Mouse (Mus musculus) thymus, adult 2 months (tissue): ENCODE results near the gene Pi4k2a. TPM values are rescaled to one million over a fixed set of nuclear protein-coding genes. Genes with fewer than 3 reads are reported as not detected.

ENCODE experiments used
- DNase-seq: peaks from one replicate; pipeline ENCODE4 v3.0.0; 2021
- H3K27ac ChIP-seq: fragments of 200-500 bp; 2 replicates; pipeline ENCODE4 v1.5.1; 2012; ENCODE audit warnings: low read length, control low read depth; ENCODE audit not compliant: control insufficient read depth, insufficient read depth
- H3K27me3 ChIP-seq: fragments of 200-500 bp; 2 replicates; pipeline ENCODE4 v1.6.1; 2012; ENCODE audit warnings: mild to moderate bottlenecking, low read length, moderate library complexity, mixed read lengths; ENCODE audit not compliant: control insufficient read depth, insufficient read depth
- H3K36me3 ChIP-seq: fragments of 200-500 bp; 2 replicates; pipeline ENCODE4 v1.6.1; 2012; ENCODE audit warnings: mild to moderate bottlenecking, low read length, moderate library complexity; ENCODE audit not compliant: control insufficient read depth, insufficient read depth
- H3K4me1 ChIP-seq: fragments of 200-500 bp; replicated peaks from 2 replicates; pipeline ENCODE4 v1.6.1; 2012; ENCODE audit warnings: low read length; ENCODE audit not compliant: control insufficient read depth, insufficient read depth
- H3K4me3 ChIP-seq: fragments of 200-500 bp; 2 replicates; pipeline ENCODE4 v1.5.1; 2012; ENCODE audit warnings: mild to moderate bottlenecking, low read length, control low read depth, moderate library complexity; ENCODE audit not compliant: control insufficient read depth, insufficient read depth
- CTCF ChIP-seq: fragments of 200-500 bp; IDR thresholded peaks from 2 replicates; pipeline ENCODE4 v1.5.1; 2012; ENCODE audit warnings: mild to moderate bottlenecking, control low read depth, low read length, moderate library complexity, borderline replicate concordance; ENCODE audit not compliant: control insufficient read depth, poor library complexity, insufficient read depth; ENCODE audit errors: extremely low read depth
- POLR2A ChIP-seq: fragments of 200-500 bp; IDR thresholded peaks from 2 replicates; pipeline ENCODE4 v1.6.1; 2012; ENCODE audit warnings: mild to moderate bottlenecking, low read length, control low read depth, moderate library complexity; ENCODE audit not compliant: control insufficient read depth, poor library complexity, insufficient read depth; ENCODE audit errors: extremely low read depth
- WGBS: fragments of 180-500 bp; shearing (Covaris S2); methylation state at CpG from one replicate; pipeline ENCODE4 v1.1.7; 2018; 5-methylcytosine and 5-hydroxymethylcytosine counted together
- polyA plus RNA-seq: library from polyadenylated mRNA; depleted of rRNA; stranded (reverse); fragments of >200 nt; gene quantifications from 2 replicates; pipeline ENCODE4 v1.2.3, GENCODE M21; 2012

Pi4k2a gene
- polyA plus RNA-seq, 1 experiment = 42.2 TPM

DNA sequence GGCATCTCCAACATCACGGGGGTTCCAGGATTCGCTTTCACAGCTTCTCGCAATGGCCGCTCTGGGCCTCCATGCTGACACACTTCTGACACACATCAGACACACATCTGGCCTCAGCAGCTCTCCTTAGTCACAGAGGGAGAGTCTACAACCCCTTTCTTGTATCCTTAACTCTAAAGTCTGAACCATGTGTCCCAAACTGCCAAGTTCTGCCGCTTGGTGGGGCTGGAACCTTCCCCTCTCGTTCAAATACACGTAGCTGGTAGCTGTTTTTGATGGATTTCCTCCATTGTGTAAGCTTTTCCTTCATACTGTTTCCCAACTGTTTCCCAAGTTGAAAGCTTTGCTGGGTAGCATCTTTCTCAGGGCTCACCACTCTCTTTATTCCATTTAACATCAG lies 19.0 kb upstream of the Pi4k2a start:
- H3K4me1 ChIP-seq = no peaks in the 10 kb centered on the region
- no peak overlapping the region for H3K4me3 ChIP-seq
- DNase-seq = no peak
- no peak overlapping the region for H3K27ac ChIP-seq
- no peak for TF ChIP-seq CTCF
- TF ChIP-seq POLR2A = no peak
- H3K27me3 ChIP-seq = no peaks in the 10 kb centered on the region
- no peaks in the 10 kb centered on the region for H3K36me3 ChIP-seq
- WGBS = 88% methylated on average over 7 of the region's 7 CpGs

DNA sequence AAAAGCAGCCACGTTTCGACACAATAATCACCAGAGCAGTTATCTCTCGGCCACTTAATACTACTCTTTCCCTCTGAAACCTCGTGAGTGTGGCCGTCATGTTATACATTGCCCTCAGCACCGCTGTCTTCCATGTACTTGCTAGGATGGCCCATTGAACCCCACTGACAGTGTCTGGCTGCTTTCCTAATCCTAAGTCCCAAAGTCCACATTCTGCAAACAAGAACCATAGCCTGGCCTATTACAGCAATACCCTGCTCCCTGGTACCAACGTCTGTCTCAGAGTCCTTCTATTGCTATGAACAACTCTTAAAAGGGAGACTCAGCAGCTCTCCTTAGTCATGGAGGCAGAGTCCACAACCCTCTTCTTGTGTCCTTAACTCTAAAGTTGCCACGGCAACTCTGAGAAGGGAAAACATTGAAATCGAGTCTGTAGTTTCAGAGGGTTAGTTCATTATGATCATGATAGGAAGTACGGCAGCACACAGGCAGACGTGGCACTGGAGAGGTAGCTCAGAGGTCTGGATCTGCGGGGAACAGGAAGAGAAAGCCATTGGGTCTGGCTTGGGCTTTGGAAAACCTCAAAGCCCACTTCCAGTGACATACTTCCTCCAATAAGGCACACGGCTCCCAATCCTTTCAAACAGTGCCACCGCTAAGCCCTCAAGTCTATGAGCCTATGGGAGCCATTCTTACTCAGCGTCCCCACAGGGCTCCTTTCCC lies 18.2 kb upstream of the Pi4k2a start:
- no peaks in the 10 kb centered on the region for H3K27me3 ChIP-seq
- no peaks in the 10 kb centered on the region for H3K4me1 ChIP-seq
- H3K4me3 ChIP-seq = no peak overlapping the region
- TF ChIP-seq POLR2A (no peak), CTCF (no peak)
- H3K27ac ChIP-seq = no peak overlapping the region
- WGBS = 86% methylated on average over 15 of the region's 15 CpGs
- DNase-seq = no peak
- H3K36me3 ChIP-seq = no peaks in the 10 kb centered on the region

DNA sequence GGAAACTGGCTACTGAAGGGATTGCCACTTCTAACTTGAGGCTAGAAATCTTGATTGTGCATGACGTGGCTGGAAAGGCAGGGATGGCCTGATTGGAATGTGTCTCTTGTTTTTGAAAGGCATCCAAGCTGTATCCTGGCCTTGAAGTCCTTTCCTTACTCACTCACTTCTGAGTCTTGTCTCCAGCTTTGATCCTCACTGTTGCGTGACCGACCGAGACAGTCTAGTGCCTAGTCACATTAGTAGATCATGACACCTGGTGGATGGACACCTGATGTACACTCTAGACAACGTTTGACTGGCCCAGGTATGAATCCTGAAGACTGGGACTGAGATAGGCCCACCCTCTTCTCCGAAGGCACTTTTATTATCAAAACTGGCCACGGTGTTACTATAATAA lies 17.5 kb upstream of the Pi4k2a start:
- Histone ChIP-seq H3K36me3 (no peaks in the 10 kb centered on the region), H3K4me1 (no peaks in the 10 kb centered on the region), H3K4me3 (no peak overlapping the region), H3K27me3 (no peaks in the 10 kb centered on the region), H3K27ac (no peak overlapping the region)
- 83% methylated on average over 7 of the region's 7 CpGs for WGBS
- no peak for DNase-seq
- no peak for TF ChIP-seq CTCF
- no peak for TF ChIP-seq POLR2A

DNA sequence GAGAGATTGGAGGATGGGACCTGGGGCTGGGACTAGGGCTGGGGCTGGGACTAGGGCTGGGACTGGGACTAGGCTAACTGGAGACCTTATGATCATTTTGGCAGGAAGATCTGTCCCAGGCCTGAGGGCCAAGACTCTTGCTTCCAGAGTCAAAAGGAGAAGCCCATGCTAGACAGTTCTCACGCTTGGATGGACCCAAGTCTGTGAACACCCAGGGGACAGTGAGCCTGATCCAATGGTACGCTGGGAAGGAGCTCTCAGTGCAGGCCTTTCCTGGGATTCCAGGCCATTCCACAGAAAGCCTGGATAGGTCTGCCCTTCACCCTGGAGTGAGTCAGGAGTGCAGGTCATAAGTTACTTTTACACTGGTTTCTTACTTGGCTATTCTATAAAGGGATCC lies 15.2 kb upstream of the Pi4k2a start:
- Histone ChIP-seq H3K4me3 (no peak overlapping the region), H3K36me3 (no peaks in the 10 kb centered on the region), H3K27ac (no peak overlapping the region), H3K27me3 (no peaks in the 10 kb centered on the region), H3K4me1 (no peaks in the 10 kb centered on the region)
- 96% methylated on average over 2 of the region's 2 CpGs for WGBS
- no peak for DNase-seq
- TF ChIP-seq CTCF (no peak), POLR2A (no peak)

GRCm38 (mm10) chr19:42075992-42076391 lies 14.3 kb upstream of the Pi4k2a start:
- TF ChIP-seq CTCF = no peak
- no peak for TF ChIP-seq POLR2A
- Histone ChIP-seq H3K27me3 (no peaks in the 10 kb centered on the region), H3K36me3 (no peaks in the 10 kb centered on the region), H3K27ac (no peak overlapping the region), H3K4me3 (no peak overlapping the region), H3K4me1 (no peaks in the 10 kb centered on the region)
- DNase-seq = no peak
- 96% methylated on average over 16 of the region's 16 CpGs for WGBS

DNA sequence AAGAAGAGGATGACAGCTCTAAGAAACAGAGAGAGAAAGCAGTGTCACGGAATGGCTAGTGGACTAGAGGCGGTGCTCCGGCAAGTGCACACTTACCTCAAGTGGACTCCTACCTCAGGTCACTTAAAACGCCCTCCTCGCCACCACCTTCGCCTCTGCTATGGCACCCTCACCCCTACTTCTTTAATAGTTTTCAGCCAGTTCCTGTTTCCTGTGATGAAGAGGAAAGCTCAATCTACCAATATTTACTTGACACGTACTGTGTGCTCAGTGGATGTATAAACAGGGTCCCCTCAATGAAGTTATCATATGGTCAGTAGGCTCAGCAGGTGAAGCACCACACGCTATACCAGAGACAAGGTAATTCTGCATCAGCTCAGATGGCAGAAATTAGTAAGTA lies 11.7 kb upstream of the Pi4k2a start:
- 95% methylated on average over 8 of the region's 8 CpGs for WGBS
- Histone ChIP-seq H3K4me1 (no peaks in the 10 kb centered on the region), H3K4me3 (no peak overlapping the region), H3K36me3 (no peaks in the 10 kb centered on the region), H3K27me3 (no peaks in the 10 kb centered on the region), H3K27ac (no peak overlapping the region)
- TF ChIP-seq CTCF (no peak), POLR2A (no peak)
- no peak for DNase-seq

GRCm38 (mm10) chr19:42079006-42079405 lies 11.3 kb upstream of the Pi4k2a start:
- no peaks in the 10 kb centered on the region for H3K27me3 ChIP-seq
- no peak for TF ChIP-seq POLR2A
- no peak for TF ChIP-seq CTCF
- WGBS = 97% methylated on average over 12 of the region's 12 CpGs
- DNase-seq = no peak
- no peak overlapping the region for H3K27ac ChIP-seq
- no peak overlapping the region for H3K4me3 ChIP-seq
- no peaks in the 10 kb centered on the region for H3K36me3 ChIP-seq
- H3K4me1 ChIP-seq = no peaks in the 10 kb centered on the region
